Mouse (Mus musculus): ENCODE results near the gene Nup210.

DNA sequence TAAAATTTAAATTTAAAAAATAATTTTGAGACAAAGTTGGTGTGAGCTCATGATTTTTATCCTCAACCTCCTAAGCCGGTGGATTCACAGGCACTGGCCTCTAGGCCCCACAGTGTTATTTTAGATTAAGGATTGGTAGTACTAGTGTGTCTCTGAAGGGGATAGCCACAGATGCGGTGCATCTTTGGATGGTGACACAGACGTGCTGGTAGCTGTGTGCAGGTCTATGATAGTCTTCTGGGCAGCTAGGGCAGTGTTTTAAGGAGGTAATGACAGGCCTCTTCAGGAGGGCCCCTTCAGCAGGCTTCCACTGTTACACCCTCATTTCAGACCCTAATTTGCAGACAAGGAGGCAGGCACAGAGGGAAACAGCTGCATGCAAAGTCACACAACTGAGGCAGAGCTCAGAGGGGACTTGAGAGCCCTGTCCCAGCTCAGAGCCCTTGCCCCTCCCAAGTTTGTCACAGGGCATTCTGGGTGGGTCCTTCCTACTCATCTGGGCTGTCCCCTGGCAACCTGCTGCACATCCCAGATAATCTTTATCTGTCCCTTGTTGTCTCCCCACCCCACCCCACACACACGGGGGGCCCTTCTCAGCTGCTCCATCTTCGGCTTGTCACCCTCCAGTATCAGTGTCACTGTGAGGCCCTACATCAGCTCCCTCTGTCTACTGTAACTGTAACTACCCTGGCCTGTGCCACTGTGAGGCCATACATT, 46.7 kb upstream of the Nup210 start:
- TF ChIP-seq POLR2A (IDR thresholded peaks at IDR 0.05; ENCODE audit: low read depth, low read length): no peak
- TF ChIP-seq CTCF (IDR thresholded peaks at IDR 0.05; ENCODE audit: extremely low read depth, insufficient read depth, insufficient read length, insufficient replicate concordance): no peak
